Mouse (Mus musculus) adrenal gland, adult 18-20 months (tissue): ENCODE data around the gene Dgki. TPM values are rescaled to one million over a fixed set of nuclear protein-coding genes. Genes with fewer than 3 reads are reported as not detected.

ENCODE experiments used
- DNase-seq, 2 experiments: peaks; one replicate each; pipeline ENCODE4 v3.0.0; 2021 to 2022; ENCODE audit warnings: low spot score in 2 of 2
- total RNA-seq, 2 experiments: library from RNA; stranded (reverse); gene quantifications; 1 replicate in 1 of 2; 2 replicates in 1 of 2; pipeline ENCODE4 v1.2.3; 2021

Dgki gene
- total RNA-seq, 2 experiments from 2014 or later = 1.8 to 3.4 TPM

DNA sequence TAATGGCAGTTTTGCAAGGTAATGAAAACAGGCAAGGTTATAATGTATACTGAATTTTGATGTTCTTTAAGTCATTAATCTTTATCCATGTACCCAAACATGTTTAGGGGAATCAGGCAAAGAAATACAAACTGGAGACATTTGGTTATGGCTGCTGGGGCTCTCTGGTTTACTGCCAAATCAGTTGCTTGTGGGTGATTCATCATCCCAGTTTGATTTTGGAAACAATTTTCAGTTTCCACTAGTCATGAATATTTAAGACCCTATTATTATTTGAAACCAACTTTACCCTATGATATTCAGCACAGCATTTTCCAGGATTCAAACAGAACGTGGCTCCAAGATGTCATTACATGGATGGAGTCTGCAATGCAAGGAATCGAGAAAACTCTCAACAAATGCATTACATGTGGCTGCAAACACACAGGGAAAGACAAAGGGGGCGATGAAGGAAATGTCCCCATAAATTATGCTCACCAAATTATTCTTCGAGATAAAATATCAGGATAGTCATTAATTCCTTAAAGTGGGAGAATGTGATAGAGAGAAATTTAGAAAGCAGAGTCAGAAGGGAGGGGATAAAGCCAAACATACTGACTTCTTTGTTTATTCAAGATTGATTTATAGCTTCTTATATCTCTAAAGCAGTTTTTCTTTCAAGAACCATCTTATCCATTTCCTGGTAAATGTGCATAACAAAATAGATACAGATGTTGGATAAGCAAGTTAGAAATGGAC is 481.5 kb downstream of the Dgki start:
- DNase-seq = no peak

DNA sequence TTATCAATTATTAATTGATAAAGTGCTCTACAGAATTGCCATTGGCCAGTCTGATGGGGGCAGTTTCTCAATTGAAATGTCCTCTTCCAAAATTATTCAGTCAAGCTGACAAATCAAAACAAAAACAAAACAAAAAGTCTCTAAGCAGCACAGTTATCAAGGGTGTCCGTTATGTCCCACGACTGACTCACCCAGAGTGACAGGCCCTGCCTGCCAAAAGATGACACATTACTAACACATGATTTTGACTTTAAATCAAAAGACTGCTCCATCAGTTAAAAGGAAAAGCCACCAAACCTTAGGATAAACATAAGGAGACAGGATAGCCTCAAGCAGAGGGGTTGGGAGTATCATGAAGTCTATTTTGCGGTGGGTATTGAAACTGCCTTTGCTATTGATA is 483.3 kb downstream of the Dgki start:
- DNase-seq = no peak

DNA sequence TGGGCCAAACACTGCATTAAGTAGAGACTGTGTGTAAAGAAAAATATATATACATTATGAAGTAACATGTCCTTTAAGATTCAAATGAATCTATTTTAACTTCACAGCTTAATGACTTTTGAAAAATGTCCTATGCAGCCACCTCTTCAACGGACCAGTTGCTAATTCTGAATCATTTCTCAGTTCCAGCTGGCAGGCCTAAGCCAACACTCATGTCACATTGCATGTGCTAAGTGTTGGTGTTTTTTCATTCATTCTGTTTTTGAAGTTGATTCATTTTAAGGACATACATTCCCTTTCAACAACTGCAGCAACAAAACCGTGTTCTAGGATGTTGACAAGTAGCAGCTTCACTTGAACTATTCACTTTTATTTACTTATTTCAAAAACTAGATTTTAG is 484.0 kb downstream of the Dgki start:
- DNase-seq = no peak

DNA sequence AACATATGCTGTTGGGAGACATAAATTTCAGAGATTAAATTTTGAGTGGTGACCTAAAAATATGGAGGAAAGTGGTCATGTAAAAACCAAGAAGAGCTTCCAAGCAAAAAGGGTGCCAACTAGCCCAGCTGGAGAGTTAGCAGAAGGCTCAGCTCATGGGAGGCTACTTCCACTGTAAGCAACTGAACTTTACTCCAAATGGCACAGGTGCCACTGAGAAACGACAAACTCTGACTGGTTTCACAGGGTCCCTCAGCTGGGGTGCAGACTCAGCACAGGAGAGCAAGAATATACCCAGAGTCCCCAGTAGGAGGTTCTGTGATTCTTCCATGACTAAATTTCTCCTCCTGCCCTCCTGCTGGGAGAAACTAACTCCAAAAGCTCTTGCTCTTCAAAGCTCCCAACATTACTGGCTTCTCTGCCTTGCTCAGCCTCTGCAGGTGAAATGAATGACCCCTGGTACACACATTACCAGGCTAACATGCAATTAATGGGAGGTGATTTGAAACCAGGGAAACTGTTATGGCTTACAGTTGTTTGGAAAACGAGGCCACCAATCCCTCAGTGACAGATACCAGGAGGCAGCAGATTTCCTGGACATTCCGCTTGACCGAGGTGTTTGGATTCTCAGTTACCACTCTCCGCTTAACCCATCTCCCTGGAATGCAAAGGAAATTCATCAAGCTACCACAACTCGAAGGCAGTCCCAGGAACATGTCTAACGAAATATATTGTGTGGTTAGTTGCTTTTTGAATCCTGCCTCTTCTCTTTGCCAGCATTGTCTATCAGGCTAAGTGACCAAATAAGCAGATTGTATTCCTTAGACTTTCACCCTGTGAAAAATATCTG is 487.1 kb downstream of the Dgki start:
- DNase-seq = no peak

DNA sequence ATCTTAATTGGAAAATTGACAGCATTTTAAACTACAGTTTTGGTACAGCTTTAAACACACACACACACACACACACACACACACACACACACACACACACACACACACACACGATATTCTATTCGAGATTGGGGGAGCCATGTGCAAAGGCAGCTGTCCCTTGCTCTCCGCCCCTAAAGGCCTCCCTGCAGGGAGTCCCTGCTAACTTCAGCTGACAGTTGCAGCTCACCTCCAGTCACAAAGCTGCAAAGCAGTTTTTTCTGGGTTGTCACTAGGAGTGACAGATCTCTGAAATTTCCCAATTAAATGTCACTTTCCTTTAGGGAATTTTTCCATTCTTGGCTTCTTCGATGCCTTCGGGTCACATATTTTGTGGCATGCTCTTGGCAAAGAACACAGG is 489.5 kb downstream of the Dgki start:
- no peak for DNase-seq

DNA sequence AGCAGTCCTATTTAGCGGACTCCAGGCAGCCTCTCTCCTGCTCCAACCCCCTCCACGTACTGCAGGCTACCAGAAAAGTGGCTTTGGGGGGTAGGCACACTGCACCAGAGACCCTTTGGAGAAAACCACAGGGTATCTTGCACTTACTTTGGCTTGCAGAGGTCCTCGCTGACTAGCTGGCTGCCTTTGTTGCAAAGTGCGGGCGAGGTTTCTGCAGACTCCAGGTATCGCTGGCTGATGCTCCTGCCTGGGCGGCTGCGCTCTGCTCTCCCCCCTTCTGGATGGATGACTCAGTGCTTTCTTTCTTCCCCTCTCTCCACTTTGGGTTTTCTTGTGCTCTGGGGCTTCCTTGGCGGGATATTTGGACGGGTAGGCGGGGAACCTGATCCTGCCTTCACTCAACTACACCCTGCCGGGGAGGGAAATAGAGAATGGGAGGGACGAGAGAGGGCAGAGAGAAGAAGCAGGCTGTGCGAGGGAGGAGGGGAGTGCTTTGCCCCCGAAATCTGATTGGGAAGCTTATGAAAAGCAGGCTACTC is 490.2 kb downstream of the Dgki start, which contains the start of gene Ptn:
Gene Ptn, minus strand, starts transcription at position 474 of the 539 bp plus-strand sequence.
- DNase-seq = peak in 1 of 2 experiments; percentile 33

- DNase-seq = no peak
Observed at GRCm38 (mm10) chr6:36809311-36809726, 490.7 kb downstream of the Dgki start.

DNA sequence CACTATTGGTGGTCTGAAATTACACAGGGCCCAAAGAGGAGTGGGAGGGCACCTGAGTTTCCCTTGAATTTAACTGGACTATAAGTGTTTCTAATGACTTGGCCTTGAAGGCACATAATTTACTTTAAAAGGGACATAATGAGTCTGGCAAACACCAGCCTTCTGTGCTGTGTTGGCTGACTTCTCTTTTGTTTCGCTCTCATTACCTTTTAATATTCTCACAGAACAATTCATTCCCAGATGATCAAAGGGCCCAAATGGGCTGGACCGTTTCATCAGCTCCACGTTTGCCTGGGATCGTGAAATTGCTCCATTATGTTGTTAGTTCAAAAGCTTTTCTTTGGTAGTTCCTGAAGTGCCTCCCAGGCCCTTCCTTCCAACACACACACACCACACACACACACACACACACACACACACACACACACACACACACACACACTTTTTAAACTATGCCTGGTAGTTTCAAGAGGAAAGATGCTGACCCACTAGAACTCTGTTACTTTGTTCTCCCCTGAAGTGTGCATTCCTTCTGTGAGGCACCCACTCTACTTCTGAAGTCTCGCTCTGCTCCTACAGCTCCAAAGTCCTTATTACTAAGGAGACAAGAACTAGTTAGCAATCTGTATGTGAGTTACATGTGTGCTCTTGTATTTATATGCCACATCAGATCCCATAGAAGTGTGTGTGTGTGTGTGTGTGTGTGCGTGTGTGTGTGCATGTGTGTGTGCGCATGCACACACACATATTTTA is 491.5 kb downstream of the Dgki start:
- no peak for DNase-seq

GRCm38 (mm10) chr6:36806906-36807305 is 493.1 kb downstream of the Dgki start:
- DNase-seq = no peak

DNA sequence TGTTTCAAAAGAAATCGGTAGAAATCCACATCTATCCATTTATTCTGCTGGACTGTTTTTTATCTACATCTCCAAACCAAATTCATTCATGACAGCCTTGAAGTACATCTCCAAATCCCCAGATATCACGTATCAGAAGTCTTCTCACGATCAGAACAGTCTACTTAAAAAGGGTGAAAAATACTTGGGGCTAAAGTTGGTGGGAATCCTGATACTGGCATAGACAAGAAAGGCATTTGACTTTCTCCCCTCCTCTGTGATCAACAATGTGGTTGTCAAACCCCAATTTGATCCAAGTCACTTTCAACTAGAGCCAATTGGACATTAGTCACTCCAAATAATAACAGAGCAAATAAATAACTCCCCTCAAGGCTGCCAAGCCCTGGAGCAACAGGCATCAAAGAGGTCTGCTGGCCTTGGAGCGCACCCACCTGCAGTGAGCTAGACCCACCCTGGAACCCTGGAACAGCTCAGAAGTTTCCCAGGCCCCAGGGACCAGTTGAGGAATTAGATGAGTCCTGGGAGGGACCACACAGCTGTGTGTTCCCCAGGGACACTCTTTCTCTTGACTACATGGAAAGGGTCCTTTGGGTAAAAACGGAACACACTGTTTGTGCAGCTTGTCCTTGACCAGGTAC is 499.6 kb downstream of the Dgki start:
- no peak for DNase-seq

DNA sequence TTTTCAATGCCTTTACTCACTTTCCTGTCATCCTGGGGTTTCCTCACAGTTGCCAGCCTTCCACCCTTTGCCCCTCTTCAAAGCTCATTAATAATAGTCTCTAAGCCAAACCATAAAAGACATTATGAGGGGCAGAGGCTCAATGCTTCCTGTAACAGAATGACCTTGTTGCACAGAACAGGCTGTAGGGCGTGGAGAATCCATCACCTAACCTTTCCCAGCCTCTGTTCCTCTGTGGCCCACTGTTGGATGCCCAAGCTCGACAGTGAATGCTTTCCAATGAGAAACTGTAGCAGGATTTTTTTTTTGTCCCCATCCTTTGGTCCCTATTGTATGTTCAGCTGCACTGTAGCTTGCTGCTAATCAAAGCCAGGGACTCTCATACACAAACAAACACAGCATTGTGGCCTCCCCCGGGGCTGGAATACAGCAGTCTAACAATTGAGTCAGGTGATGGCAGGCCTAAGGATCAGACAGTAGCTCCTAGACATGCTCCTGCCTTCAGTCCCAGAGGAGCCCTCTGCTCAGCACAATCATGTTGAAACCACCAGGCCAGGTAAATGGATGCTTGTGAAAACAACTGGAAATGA is 502.8 kb downstream of the Dgki start:
- DNase-seq = no peak

Other genes with a start within 250 kb of the Dgki start
- gene Creb3l2, start 142.0 kb upstream of the Dgki start, total RNA-seq = 10 to 100 TPM; 60.1 to 71.2 TPM
- gene Akr1d1, start 230.0 kb upstream of the Dgki start, total RNA-seq = 1,000 to 10,000 TPM in 1 of 2 experiments, under 1 TPM in 1; 0.54 to 2,390 TPM